Mouse (Mus musculus) E14TG2a.4 (cell line): ENCODE data around the gene Igsf8.

Experiments
- CTCF ChIP-seq: conservative IDR thresholded peaks from 2 replicates; pipeline ENCODE4 v1.5.1; 2014; ENCODE audit warnings: low read length
- NANOG ChIP-seq: IDR thresholded peaks from 2 replicates; pipeline ENCODE4 v1.6.1; 2014; ENCODE audit warnings: borderline replicate concordance, low read length, mixed read lengths
- POU5F1 ChIP-seq: IDR thresholded peaks from 2 replicates; pipeline ENCODE4 v1.6.1; 2014; ENCODE audit warnings: low read length, borderline replicate concordance

- TF ChIP-seq CTCF, result no peak
- TF ChIP-seq NANOG, result no peak
- no peak for TF ChIP-seq POU5F1
Observed at GRCm38 (mm10) chr1:172318424-172319035, 57.1 kb downstream of the Igsf8 start.
